Mouse (Mus musculus): ENCODE results near the gene Camkmt. TPM values are rescaled to one million over a fixed set of nuclear protein-coding genes. Genes with fewer than 3 reads are reported as not detected.

The Camkmt gene
- polyA plus RNA-seq, 1 experiment from 2014 or later: 11.4 TPM

DNA sequence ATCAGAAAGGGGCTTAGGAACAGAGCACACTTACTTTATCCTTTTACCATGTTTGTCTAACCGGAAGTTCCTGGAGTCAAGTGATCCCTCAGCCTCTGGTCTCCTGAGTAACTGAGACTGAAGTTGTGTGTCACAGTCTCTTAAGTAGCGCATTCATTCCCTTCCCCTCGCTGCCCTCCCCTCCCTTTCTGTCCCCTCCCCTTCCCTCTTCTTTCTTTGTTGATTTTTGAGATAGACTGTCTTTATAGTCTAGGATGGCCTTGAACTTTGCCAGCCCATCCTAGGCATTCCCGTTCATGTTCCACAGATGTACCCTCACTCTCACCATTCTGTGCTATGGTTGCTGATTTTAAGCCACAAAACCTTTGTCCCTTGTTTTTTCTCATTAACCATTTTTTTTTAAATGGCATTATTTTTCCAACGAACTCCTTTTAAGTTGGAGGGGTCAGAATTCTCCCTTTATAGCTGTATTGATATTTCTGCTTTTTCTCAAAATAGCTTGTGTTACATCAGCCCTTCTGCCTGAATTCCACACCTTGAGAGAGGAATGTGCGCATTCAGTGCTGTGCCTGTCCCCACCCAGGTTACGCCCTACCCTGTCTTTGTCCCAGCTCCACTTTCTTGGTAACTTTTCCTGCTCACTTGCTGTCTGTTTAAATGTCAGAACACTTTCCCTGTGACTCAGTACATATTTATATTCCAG is 72.4 kb downstream of the Camkmt start:
- DNase-seq (ENCODE audit: low spot score) (no peak), ATAC-seq (ENCODE audit: insufficient number of reproducible peaks, low FRiP score, low TSS enrichment, low read depth) (no peak)
- H3K27ac ChIP-seq (replicated peaks; ENCODE audit: low read depth, low read length): no peak overlapping the region
- no peak overlapping the region for H3K4me3 ChIP-seq (ENCODE audit: low read depth, low read length)
- H3K36me3 ChIP-seq (ENCODE audit: control insufficient read depth, insufficient read depth, low read length): no peaks in the 10 kb centered on the region
- no peak overlapping the region for H3K9ac ChIP-seq (ENCODE audit: low read length)
- H3K27me3 ChIP-seq (ENCODE audit: control insufficient read depth, insufficient read depth, low read length): no peaks in the 10 kb centered on the region
- H3K4me2 ChIP-seq (ENCODE audit: low read depth, severe bottlenecking): no peak overlapping the region
- H3K9me3 ChIP-seq (ENCODE audit: control insufficient read depth, low read length): no peaks in the 10 kb centered on the region
- no peaks in the 10 kb centered on the region for H3K4me1 ChIP-seq (ENCODE audit: control insufficient read depth, insufficient read depth, low read length)
- WGBS: 85% methylated on average over 7 of the region's 7 CpGs

DNA sequence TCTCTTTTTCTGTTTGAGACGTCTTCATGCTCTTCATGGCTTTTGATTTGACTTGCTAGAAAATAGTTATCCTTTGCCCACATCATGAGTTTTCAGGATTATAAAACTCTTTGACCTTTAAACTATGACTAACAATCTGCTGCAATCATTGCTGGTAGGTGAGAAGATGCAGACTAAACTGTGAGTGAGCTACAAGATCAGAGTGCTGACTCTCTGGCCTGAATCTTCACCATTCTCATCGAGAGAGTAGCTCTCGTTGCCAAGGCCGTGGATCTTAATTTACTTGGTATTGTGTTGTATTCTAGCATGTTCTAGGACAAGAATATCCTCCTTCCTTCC is 72.9 kb downstream of the Camkmt start:
- DNase-seq (ENCODE audit: low spot score): no peak
- Histone ChIP-seq H3K27ac (replicated peaks; ENCODE audit: low read depth, low read length) (no peak overlapping the region), H3K9me3 (ENCODE audit: control insufficient read depth, low read length) (no peaks in the 10 kb centered on the region), H3K36me3 (ENCODE audit: control insufficient read depth, insufficient read depth, low read length) (no peaks in the 10 kb centered on the region), H3K9ac (ENCODE audit: low read length) (no peak overlapping the region), H3K4me2 (ENCODE audit: low read depth, severe bottlenecking) (no peak overlapping the region), H3K4me1 (ENCODE audit: control insufficient read depth, insufficient read depth, low read length) (no peaks in the 10 kb centered on the region), H3K4me3 (ENCODE audit: low read depth, low read length) (no peak overlapping the region), H3K27me3 (ENCODE audit: control insufficient read depth, insufficient read depth, low read length) (no peaks in the 10 kb centered on the region)
- WGBS: 83% methylated on average over 4 of the region's 4 CpGs
- no peak for ATAC-seq (ENCODE audit: insufficient number of reproducible peaks, low FRiP score, low TSS enrichment, low read depth)

DNA sequence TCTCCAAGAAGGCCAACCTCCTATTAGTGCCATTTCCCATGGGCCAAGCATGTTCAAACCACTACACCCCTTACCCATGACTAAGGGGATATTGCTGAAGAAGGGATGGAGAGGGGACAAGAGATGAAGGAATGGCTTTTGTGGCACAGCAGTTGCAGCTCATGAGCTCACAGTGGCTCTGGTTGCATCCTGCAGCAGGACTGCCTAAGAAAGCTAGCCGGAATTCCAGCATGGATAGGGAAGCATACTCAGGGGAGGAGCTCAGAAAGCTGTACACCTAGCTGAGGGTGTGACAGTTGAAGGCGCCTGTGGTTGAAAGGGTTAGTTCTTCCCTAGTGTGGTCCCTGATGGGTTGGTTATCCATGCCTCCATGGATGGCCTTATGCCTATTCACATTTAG is 78.4 kb downstream of the Camkmt start:
- WGBS: 87% methylated on average over 2 of the region's 2 CpGs
- Histone ChIP-seq H3K27ac (replicated peaks; ENCODE audit: low read depth, low read length) (no peak overlapping the region), H3K4me1 (ENCODE audit: control insufficient read depth, insufficient read depth, low read length) (no peaks in the 10 kb centered on the region), H3K9me3 (ENCODE audit: control insufficient read depth, low read length) (no peaks in the 10 kb centered on the region), H3K36me3 (ENCODE audit: control insufficient read depth, insufficient read depth, low read length) (no peaks in the 10 kb centered on the region), H3K4me2 (ENCODE audit: low read depth, severe bottlenecking) (no peak overlapping the region), H3K9ac (ENCODE audit: low read length) (no peak overlapping the region), H3K4me3 (ENCODE audit: low read depth, low read length) (no peak overlapping the region), H3K27me3 (ENCODE audit: control insufficient read depth, insufficient read depth, low read length) (no peaks in the 10 kb centered on the region)
- ATAC-seq (ENCODE audit: insufficient number of reproducible peaks, low FRiP score, low TSS enrichment, low read depth) (no peak), DNase-seq (ENCODE audit: low spot score) (no peak)

DNA sequence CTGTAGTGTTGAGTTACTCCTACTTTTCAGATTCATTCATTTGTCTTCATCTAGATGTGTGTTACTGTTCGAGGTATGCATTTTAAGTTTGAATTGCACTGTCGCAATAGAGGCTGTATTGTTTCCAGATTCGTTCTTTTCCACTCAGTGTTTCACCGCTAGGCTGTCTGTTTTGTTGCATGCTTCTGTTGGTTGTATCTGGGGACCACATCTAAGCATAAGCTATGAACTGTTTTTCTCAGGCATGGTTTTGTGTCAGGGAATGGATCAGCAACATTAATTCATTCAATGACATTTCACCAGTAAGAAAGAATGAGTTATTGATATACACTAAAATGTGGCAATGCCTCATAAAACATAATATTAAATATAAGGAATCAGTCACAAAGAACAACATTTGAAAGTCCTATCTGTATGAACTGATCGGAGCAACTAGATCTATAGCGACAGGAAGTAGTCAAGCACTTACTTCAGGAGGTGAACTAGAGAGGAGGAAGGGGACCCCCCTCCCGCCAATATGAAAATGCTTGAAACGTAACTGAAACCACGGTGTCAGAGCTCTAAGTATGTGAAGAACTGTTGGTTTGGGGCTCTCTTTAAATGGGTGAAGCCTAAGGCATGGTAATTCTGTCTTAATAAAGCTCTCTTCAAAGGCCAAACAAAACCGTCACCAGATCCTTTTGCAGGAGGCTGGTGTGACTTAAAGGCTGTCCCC is 80.3 kb downstream of the Camkmt start:
- Histone ChIP-seq H3K9ac (ENCODE audit: low read length) (no peak overlapping the region), H3K36me3 (ENCODE audit: control insufficient read depth, insufficient read depth, low read length) (no peaks in the 10 kb centered on the region), H3K9me3 (ENCODE audit: control insufficient read depth, low read length) (no peaks in the 10 kb centered on the region), H3K27ac (replicated peaks; ENCODE audit: low read depth, low read length) (no peak overlapping the region), H3K27me3 (ENCODE audit: control insufficient read depth, insufficient read depth, low read length) (no peaks in the 10 kb centered on the region), H3K4me1 (ENCODE audit: control insufficient read depth, insufficient read depth, low read length) (no peaks in the 10 kb centered on the region), H3K4me3 (ENCODE audit: low read depth, low read length) (no peak overlapping the region), H3K4me2 (ENCODE audit: low read depth, severe bottlenecking) (no peak overlapping the region)
- DNase-seq (ENCODE audit: low spot score): no peak
- WGBS: 78% methylated on average over 10 of the region's 10 CpGs
- no peak for ATAC-seq (ENCODE audit: insufficient number of reproducible peaks, low FRiP score, low TSS enrichment, low read depth)

DNA sequence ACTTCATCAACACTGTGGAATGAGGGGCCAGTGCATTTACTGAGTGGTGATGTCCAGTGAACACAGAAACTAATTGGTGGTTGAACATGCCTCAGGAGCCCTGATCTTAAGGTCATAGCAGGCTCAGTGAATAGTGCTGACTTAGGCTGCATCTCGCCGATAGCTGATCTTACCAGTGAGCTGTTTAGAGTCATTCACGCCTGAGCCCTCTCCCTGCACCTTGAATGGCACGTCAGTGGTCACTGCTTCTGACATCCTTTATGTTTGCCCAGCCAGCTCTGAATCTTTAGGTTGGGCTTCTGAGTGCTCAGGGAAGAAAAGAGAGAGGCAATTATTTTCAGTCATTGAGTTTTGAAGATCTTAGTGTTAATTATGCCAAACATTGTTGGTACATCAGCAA is 81.6 kb downstream of the Camkmt start:
- H3K9me3 ChIP-seq (ENCODE audit: control insufficient read depth, low read length): no peaks in the 10 kb centered on the region
- no peaks in the 10 kb centered on the region for H3K36me3 ChIP-seq (ENCODE audit: control insufficient read depth, insufficient read depth, low read length)
- no peaks in the 10 kb centered on the region for H3K4me1 ChIP-seq (ENCODE audit: control insufficient read depth, insufficient read depth, low read length)
- ATAC-seq (ENCODE audit: insufficient number of reproducible peaks, low FRiP score, low TSS enrichment, low read depth) (no peak), DNase-seq (ENCODE audit: low spot score) (no peak)
- 35% methylated on average over 4 of the region's 4 CpGs for WGBS
- no peak overlapping the region for H3K4me3 ChIP-seq (ENCODE audit: low read depth, low read length)
- no peak overlapping the region for H3K27ac ChIP-seq (replicated peaks; ENCODE audit: low read depth, low read length)
- H3K9ac ChIP-seq (ENCODE audit: low read length): no peak overlapping the region
- H3K4me2 ChIP-seq (ENCODE audit: low read depth, severe bottlenecking): no peak overlapping the region
- H3K27me3 ChIP-seq (ENCODE audit: control insufficient read depth, insufficient read depth, low read length): no peaks in the 10 kb centered on the region

DNA sequence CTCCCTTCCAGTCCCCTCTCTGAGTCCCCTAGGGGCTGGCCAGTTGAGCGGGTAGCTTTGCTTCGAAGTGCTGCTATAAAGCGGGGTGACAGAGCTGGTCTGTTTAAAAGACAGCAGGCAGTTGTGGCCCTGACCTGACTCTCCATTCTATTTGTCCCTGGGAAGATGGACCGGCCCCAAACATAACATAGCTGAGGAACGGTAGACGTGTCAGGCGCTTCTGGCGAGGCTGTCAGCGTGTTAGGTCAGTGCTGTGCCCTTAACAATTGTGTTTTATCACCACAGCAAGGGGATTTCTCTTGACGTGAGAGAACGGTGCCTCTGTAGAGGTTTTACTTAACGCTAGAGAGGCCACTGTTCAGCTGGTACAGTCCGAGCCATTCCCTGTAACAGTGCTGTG is 86.9 kb downstream of the Camkmt start:
- ATAC-seq (ENCODE audit: insufficient number of reproducible peaks, low FRiP score, low TSS enrichment, low read depth): no peak

DNA sequence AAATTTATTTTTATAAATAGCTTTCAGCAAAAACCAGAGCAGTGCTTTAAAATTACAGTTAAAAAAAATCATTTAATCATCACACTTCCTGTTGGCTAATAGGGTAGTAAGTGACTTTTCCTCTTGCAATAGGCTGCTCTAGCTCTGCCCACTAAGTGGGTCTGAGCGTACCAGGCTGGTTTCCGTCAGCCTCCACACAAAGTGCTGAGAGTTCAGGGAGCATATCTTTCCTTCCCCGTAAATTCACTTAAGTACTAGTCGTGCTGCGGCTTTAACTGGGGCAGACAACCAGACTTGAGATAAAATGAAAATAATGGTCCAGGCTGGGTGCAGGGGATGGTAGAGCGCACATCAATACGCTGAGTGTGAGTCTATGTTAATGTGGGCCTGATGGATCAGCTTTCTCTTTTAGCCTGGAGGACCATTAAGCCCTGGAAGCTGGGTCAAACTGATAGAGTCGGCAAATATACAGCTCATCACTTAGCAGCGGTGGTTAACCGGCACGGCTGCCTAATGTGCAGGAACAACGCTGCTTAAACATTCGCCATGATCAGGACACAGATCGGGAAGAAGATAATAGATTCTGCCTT is 90.2 kb downstream of the Camkmt start:
- Histone ChIP-seq H3K27me3 (ENCODE audit: control insufficient read depth, insufficient read depth, low read length) (no peaks in the 10 kb centered on the region), H3K4me1 (ENCODE audit: control insufficient read depth, insufficient read depth, low read length) (no peaks in the 10 kb centered on the region), H3K4me2 (ENCODE audit: low read depth, severe bottlenecking) (no peak overlapping the region), H3K9me3 (ENCODE audit: control insufficient read depth, low read length) (no peaks in the 10 kb centered on the region), H3K4me3 (ENCODE audit: low read depth, low read length) (no peak overlapping the region), H3K9ac (ENCODE audit: low read length) (no peak overlapping the region), H3K27ac (replicated peaks; ENCODE audit: low read depth, low read length) (no peak overlapping the region), H3K36me3 (ENCODE audit: control insufficient read depth, insufficient read depth, low read length) (no peaks in the 10 kb centered on the region)
- DNase-seq (ENCODE audit: low spot score): no peak
- 67% methylated on average over 14 of the region's 14 CpGs for WGBS
- ATAC-seq (ENCODE audit: insufficient number of reproducible peaks, low FRiP score, low TSS enrichment, low read depth): no peak

More for the DNA sequence above, 86.9 kb downstream of the Camkmt start:
- Histone ChIP-seq H3K4me2 (ENCODE audit: low read depth, severe bottlenecking) (no peak overlapping the region), H3K27ac (replicated peaks; ENCODE audit: low read depth, low read length) (no peak overlapping the region), H3K9me3 (ENCODE audit: control insufficient read depth, low read length) (no peaks in the 10 kb centered on the region), H3K9ac (ENCODE audit: low read length) (no peak overlapping the region), H3K4me3 (ENCODE audit: low read depth, low read length) (no peak overlapping the region), H3K36me3 (ENCODE audit: control insufficient read depth, insufficient read depth, low read length) (no peaks in the 10 kb centered on the region), H3K27me3 (ENCODE audit: control insufficient read depth, insufficient read depth, low read length) (no peaks in the 10 kb centered on the region), H3K4me1 (ENCODE audit: control insufficient read depth, insufficient read depth, low read length) (no peaks in the 10 kb centered on the region)
- no peak for DNase-seq (ENCODE audit: low spot score)
- WGBS: 44% methylated on average over 13 of the region's 13 CpGs

DNA sequence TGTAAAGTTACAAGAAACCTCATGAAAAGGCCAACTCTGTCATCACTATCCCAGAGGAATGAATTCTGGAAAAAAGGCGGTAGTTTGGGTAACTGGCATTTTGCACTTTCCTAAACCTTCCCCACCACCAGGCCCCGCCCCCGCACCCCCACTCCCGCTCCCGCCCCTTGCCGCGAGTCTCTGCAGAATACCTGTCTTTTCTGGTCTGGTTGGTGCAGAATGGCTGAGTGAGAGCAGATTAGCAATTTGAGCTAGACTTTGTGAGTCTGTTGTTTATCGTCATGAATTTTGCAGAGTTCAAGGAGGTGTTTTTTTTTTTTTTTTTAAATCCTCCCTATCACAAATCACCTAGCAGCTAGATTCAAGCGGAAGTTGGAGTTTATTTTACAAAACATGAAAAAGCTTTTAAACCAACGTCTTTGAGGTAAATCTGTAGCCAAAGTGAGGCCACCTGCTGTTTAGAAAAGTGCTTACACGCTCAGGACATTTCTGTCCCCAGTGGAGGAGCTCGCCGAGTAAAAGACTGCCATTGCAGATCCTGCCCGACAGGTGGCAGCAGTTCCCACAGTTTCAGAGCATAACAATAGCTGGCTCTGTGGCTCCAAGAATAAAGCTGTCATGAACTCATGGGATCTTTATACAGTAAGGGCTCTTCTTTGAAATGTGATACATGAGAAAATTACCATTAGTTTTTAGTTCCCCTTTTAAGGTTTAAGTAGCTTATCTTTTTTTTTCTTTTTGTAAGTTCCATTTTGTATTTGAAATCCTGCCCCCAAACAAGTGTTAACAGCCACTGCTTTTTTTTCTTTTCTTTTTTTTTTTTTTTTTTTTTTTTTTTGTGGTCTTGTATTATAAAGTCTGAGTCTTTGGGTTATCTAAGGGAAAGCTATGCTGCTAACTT is 99.1 kb downstream of the Camkmt start:
- H3K4me1 ChIP-seq (ENCODE audit: control insufficient read depth, insufficient read depth, low read length): no peaks in the 10 kb centered on the region
- DNase-seq (ENCODE audit: low spot score) (peak; percentile 94), ATAC-seq (ENCODE audit: insufficient number of reproducible peaks, low FRiP score, low TSS enrichment, low read depth) (peak; percentile 84)
- no peaks in the 10 kb centered on the region for H3K36me3 ChIP-seq (ENCODE audit: control insufficient read depth, insufficient read depth, low read length)
- H3K27ac ChIP-seq (replicated peaks; ENCODE audit: low read depth, low read length): no peak overlapping the region
- no peak overlapping the region for H3K4me2 ChIP-seq (ENCODE audit: low read depth, severe bottlenecking)
- H3K9ac ChIP-seq (ENCODE audit: low read length): no peak overlapping the region
- no peak overlapping the region for H3K4me3 ChIP-seq (ENCODE audit: low read depth, low read length)
- H3K9me3 ChIP-seq (ENCODE audit: control insufficient read depth, low read length): no peaks in the 10 kb centered on the region
- H3K27me3 ChIP-seq (ENCODE audit: control insufficient read depth, insufficient read depth, low read length): no peaks in the 10 kb centered on the region
- 6% methylated on average over 14 of the region's 14 CpGs for WGBS

Measured in limb, embryonic 11.5 days (tissue).